20 mouse cellular contexts compared by ENCODE assay signal in the genomic region with DNA sequence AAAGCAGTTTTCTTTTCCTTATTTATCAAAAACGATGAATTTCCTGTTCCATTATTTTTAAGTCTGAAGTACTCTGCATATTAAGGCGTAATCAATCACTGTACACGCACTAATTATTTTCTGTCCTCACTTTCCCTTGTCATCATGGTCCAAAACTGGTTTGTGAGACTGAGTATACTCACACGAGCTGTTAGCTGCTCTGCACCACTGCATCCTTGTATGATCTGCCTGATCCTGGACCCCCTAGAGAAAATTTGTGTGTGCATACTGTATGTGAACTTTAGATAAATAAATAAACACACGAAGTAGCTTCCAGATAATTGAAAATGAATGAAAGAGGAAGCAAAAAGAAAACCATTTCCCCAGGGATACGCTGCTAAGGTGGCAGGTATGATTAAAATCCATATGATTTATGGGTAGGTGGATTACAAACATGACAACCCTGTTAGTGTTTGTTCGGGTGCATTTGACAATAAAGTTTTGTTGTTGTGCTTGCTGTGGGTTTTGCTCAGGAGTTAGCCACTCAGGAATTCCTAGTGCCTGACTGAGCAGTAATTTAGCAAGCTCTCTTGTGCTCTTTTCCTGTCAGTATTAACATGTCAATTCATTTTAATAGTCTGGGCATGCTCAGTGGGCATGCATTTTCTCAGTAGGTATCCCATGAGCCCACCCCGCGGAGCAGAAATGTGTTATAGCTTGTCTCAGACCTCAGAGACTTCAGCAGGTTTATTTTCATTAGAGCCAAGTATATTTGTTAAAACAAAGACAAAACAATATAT.
DNase-seq lines count a peak whose midpoint lies in the region; ATAC-seq lines count a peak whose summit lies in the region.
"Had no signal": no experiment of that assay in that cellular context is flagged by ENCODE, and none has a peak within 500 bp of the region (broad histone marks: within the 10 kb centered on the region; RNA-seq: fewer than 3 reads in every experiment).

No protein-coding gene starts in this region.

- no peaks in the 10 kb centered on the region for H3K9me3 ChIP-seq in forebrain, embryonic 14.5 days (replicated peaks; ENCODE audit: control insufficient read depth, low read length)
- no peaks in the 10 kb centered on the region for H3K9me3 ChIP-seq in forebrain, embryonic 16.5 days (ENCODE audit: control insufficient read depth, low read length)
- no peaks in the 10 kb centered on the region for H3K9me3 ChIP-seq in neural tube, embryonic 12.5 days
- no peaks in the 10 kb centered on the region for H3K9me3 ChIP-seq in neural tube, embryonic 13.5 days
- no peaks in the 10 kb centered on the region for H3K9me3 ChIP-seq in forebrain, embryonic 10.5 days
- H3K9me3 ChIP-seq: embryonic facial prominence, embryonic 10.5 days had no signal

- no peak overlapping the region for H3K4me3 ChIP-seq in forebrain, embryonic 14.5 days (ENCODE audit: low read depth, low read length)
- no peak overlapping the region for H3K4me3 ChIP-seq in forebrain, embryonic 16.5 days (replicated peaks; ENCODE audit: low read length)
- H3K4me3 ChIP-seq in neural tube, embryonic 12.5 days, result no peak overlapping the region
- H3K4me3 ChIP-seq in neural tube, embryonic 13.5 days, result no peak overlapping the region
- H3K4me3 ChIP-seq in forebrain, embryonic 10.5 days, result no peak overlapping the region
- H3K4me3 ChIP-seq: embryonic facial prominence, embryonic 10.5 days had no signal

- no peaks in the 10 kb centered on the region for H3K27me3 ChIP-seq in forebrain, embryonic 14.5 days (replicated peaks; ENCODE audit: control insufficient read depth, insufficient read depth, low read length)
- H3K27me3 ChIP-seq in forebrain, embryonic 16.5 days (replicated peaks; ENCODE audit: control insufficient read depth, insufficient read depth, low read length), result no peaks in the 10 kb centered on the region
- no peaks in the 10 kb centered on the region for H3K27me3 ChIP-seq in neural tube, embryonic 12.5 days (replicated peaks)
- H3K27me3 ChIP-seq in neural tube, embryonic 13.5 days, result no peaks in the 10 kb centered on the region
- peaks cover 2% of the 10 kb centered on the region; the same call in 1 of the 2 replicates for H3K27me3 ChIP-seq in forebrain, embryonic 10.5 days (ENCODE audit: poor library complexity, severe bottlenecking)

- H3K4me2 ChIP-seq in forebrain, embryonic 14.5 days (ENCODE audit: low read length), result no peak overlapping the region
- no peak overlapping the region for H3K4me2 ChIP-seq in forebrain, embryonic 16.5 days (ENCODE audit: low read length)
- no peak overlapping the region for H3K4me2 ChIP-seq in neural tube, embryonic 12.5 days (replicated peaks)
- no peak overlapping the region for H3K4me2 ChIP-seq in neural tube, embryonic 13.5 days
- H3K4me2 ChIP-seq: heart, embryonic 11.5 days; liver, embryonic 11.5 days had no signal

- peak; percentile 27 for DNase-seq in forebrain, embryonic 14.5 days (ENCODE audit: low spot score)
- DNase-seq in neural tube, embryonic 10.5 days (ENCODE audit: extremely low spot score, low spot score), result no peak
- DNase-seq in Muller cell, postnatal 12 days (ENCODE audit: inconsistent ontology term), result no peak
- DNase-seq in gastrocnemius, adult 8-10 months (ENCODE audit: low spot score in 2 of 2), result no peak
- DNase-seq in forebrain, embryonic 10.5 days (ENCODE audit: extremely low spot score, low spot score), result no peak
- DNase-seq: adrenal gland, postnatal 25 days; cerebellum, adult 9-10 months; kidney, postnatal 25 days; layer of hippocampus, postnatal 36 days; lung, adult 18-20 months; lung, postnatal 10 days; thymus, adult 18-20 months had no signal

- H3K27ac ChIP-seq in forebrain, embryonic 14.5 days (ENCODE audit: low read depth, low read length), result no peak overlapping the region
- no peak overlapping the region for H3K27ac ChIP-seq in forebrain, embryonic 16.5 days (ENCODE audit: low read length)
- H3K27ac ChIP-seq in neural tube, embryonic 12.5 days, result no peak overlapping the region
- H3K27ac ChIP-seq in neural tube, embryonic 13.5 days (replicated peaks), result no peak overlapping the region
- H3K27ac ChIP-seq in forebrain, embryonic 10.5 days, result no peak overlapping the region
- H3K27ac ChIP-seq: embryonic facial prominence, embryonic 10.5 days had no signal

- H3K36me3 ChIP-seq in forebrain, embryonic 14.5 days (ENCODE audit: control insufficient read depth, insufficient read depth, low read length), result no peaks in the 10 kb centered on the region
- H3K36me3 ChIP-seq in forebrain, embryonic 16.5 days (ENCODE audit: control insufficient read depth, insufficient read depth), result no peaks in the 10 kb centered on the region
- no peaks in the 10 kb centered on the region for H3K36me3 ChIP-seq in neural tube, embryonic 12.5 days
- H3K36me3 ChIP-seq in neural tube, embryonic 13.5 days, result no peaks in the 10 kb centered on the region
- no peaks in the 10 kb centered on the region for H3K36me3 ChIP-seq in forebrain, embryonic 10.5 days (replicated peaks)
- H3K36me3 ChIP-seq: embryonic facial prominence, embryonic 10.5 days had no signal

- 78% methylated on average over 9 of the region's 9 CpGs for WGBS in forebrain, embryonic 14.5 days
- 78% methylated on average over 9 of the region's 9 CpGs for WGBS in forebrain, embryonic 16.5 days
- WGBS in neural tube, embryonic 12.5 days, result 72% methylated on average over 9 of the region's 9 CpGs
- WGBS in neural tube, embryonic 13.5 days, result 63% methylated on average over 9 of the region's 9 CpGs
- 88% methylated on average over 9 of the region's 9 CpGs for WGBS in forebrain, embryonic 10.5 days

- no peak for ATAC-seq in forebrain, embryonic 14.5 days
- ATAC-seq in forebrain, embryonic 16.5 days, result no peak
- ATAC-seq in neural tube, embryonic 12.5 days (ENCODE audit: low FRiP score, low read depth), result peak; percentile 69
- ATAC-seq in neural tube, embryonic 13.5 days (ENCODE audit: low read depth), result peak; percentile 77
- ATAC-seq: CD4-positive, CD25-positive, alpha-beta regulatory T cell, adult 4 months; intestine, embryonic 16.5 days had no signal

- H3K4me1 ChIP-seq in forebrain, embryonic 14.5 days (ENCODE audit: control insufficient read depth, insufficient read depth, low read length), result peaks cover 6% of the 10 kb centered on the region
- H3K4me1 ChIP-seq in forebrain, embryonic 16.5 days (replicated peaks; ENCODE audit: control insufficient read depth, insufficient read depth, low read length), result peaks cover 4% of the 10 kb centered on the region
- no peaks in the 10 kb centered on the region for H3K4me1 ChIP-seq in neural tube, embryonic 12.5 days
- peaks cover 14% of the 10 kb centered on the region; the same call in 1 of the 2 replicates for H3K4me1 ChIP-seq in neural tube, embryonic 13.5 days (replicated peaks)
- peaks cover 17% of the 10 kb centered on the region for H3K4me1 ChIP-seq in forebrain, embryonic 10.5 days

- H3K9ac ChIP-seq in forebrain, embryonic 14.5 days (ENCODE audit: low read length), result no peak overlapping the region
- no peak overlapping the region for H3K9ac ChIP-seq in forebrain, embryonic 16.5 days (replicated peaks; ENCODE audit: low read depth, low read length)
- H3K9ac ChIP-seq in neural tube, embryonic 12.5 days, result no peak overlapping the region
- no peak overlapping the region for H3K9ac ChIP-seq in neural tube, embryonic 13.5 days

Comparison
In these comparisons a context has a peak if more than half of its experiments do, and no peak if none do; other contexts are left out.
1. ATAC-seq: peak in neural tube, embryonic 12.5 days (single experiment) and neural tube, embryonic 13.5 days (single experiment); none in forebrain, embryonic 14.5 days (single experiment) and forebrain, embryonic 16.5 days (single experiment).